Mouse (Mus musculus): ENCODE results near the gene Cdk10.
A peak's percentile ranks its signal among the peaks of the same experiment; 100 is the strongest.
"Not testable (repeated sequence)": the region's sequence is repeated elsewhere in the genome, so short reads cannot be mapped to it uniquely, and the experiment has no call there.

Gene Cdk10

GRCm38 (mm10) chr8:123224278-123225266, at the start of gene Cdk10:
Gene Cdk10 (plus strand): TSS chr8:123224842.
- peak; percentile 89 for DNase-seq (ENCODE audit: low read depth)

- no peak for DNase-seq (ENCODE audit: low read depth)
Measured at GRCm38 (mm10) chr8:123181391-123181790, 43.3 kb upstream of the Cdk10 start.

- no peak for DNase-seq (ENCODE audit: low read depth)
Measured at GRCm38 (mm10) chr8:123185566-123186409, 38.9 kb upstream of the Cdk10 start, which contains the start of gene Dpep1. Gene Dpep1 (plus strand): TSS chr8:123186242.

GRCm38 (mm10) chr8:123188006-123188405, 36.6 kb upstream of the Cdk10 start:
- DNase-seq (ENCODE audit: low read depth): no peak

- no peak for DNase-seq (ENCODE audit: low read depth)
Measured at GRCm38 (mm10) chr8:123188841-123189240, 35.8 kb upstream of the Cdk10 start.

- DNase-seq (ENCODE audit: low read depth): peak; percentile 73
Measured at GRCm38 (mm10) chr8:123190678-123191077, 34.0 kb upstream of the Cdk10 start.

GRCm38 (mm10) chr8:123191908-123192307, 32.7 kb upstream of the Cdk10 start:
- DNase-seq (ENCODE audit: low read depth): no peak

GRCm38 (mm10) chr8:123193771-123194170, 30.9 kb upstream of the Cdk10 start:
- no peak for DNase-seq (ENCODE audit: low read depth)

DNA sequence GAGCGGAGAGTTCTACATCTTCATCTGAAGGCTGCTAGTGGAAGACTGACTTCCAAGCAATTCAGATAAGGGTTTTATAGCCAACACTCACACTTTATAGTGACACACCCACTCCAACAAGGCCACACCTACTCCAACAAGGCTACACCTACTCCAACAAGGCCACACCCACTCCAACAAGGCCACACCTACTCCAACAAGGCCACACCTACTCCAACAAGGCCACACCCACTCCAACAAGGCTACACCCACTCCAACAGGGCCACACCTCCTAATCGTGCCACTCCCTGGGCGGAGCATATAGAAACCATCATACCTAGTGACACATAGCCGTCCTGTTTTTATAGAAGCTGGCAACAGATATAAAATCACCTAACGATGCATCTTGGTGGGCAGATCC, 27.6 kb upstream of the Cdk10 start:
- DNase-seq (ENCODE audit: low read depth): peak; percentile 61

DNA sequence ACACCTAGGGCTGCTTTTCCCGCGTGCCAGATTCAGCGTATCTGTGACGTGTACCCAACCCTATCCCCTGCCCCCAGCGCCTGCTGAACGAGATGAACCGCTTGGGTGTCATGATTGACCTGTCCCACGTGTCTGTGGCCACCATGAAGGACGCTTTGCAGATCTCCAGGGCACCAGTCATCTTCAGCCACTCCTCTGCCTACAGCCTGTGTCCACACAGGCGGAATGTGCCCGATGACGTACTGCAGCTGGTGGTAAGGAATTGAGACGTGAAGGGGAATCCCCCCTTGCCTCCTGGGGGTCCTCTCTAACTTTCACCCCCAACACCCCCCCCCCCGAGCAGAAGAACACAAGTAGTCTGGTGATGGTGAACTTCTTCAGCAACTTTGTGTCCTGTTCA, 24.8 kb upstream of the Cdk10 start:
- no peak for DNase-seq (ENCODE audit: low read depth)

- peak; percentile 67 for DNase-seq (ENCODE audit: low read depth)
Measured at GRCm38 (mm10) chr8:123202288-123202687, 22.4 kb upstream of the Cdk10 start.

GRCm38 (mm10) chr8:123203571-123203970, 21.1 kb upstream of the Cdk10 start:
- DNase-seq (ENCODE audit: low read depth): no peak

GRCm38 (mm10) chr8:123211876-123212275, 12.8 kb upstream of the Cdk10 start:
- DNase-seq (ENCODE audit: low read depth): no peak

- DNase-seq (ENCODE audit: low read depth): peak; percentile 78
Measured at GRCm38 (mm10) chr8:123212321-123213117, 12.1 kb upstream of the Cdk10 start, which contains the start of the genes Chmp1a and Spata33. Gene Chmp1a (minus strand): TSS chr8:123212763. Gene Spata33 (plus strand): TSS chr8:123212832.

GRCm38 (mm10) chr8:123213118-123213772, 11.4 kb upstream of the Cdk10 start:
- no peak for DNase-seq (ENCODE audit: low read depth)

- DNase-seq (ENCODE audit: low read depth): no peak
Measured at GRCm38 (mm10) chr8:123215430-123215829, 9.2 kb upstream of the Cdk10 start.

DNA sequence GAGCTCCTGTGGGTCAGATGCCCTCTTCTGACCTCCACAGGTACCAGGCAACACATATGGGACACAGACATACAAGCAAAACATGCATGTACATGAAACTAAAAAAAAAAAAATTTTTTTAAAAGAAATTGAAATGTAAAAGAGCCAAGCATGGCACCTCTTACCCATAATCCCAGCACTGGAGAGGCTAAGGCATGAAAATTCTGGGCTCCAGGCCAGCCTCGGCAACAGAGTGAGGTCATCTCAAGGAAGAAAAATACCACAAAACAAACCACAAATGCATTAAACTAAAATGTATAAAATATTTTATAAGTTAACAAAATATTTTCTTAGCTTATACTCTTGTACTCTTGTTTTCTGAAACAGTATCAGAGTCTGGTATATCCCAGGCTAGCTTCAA, 3.7 kb upstream of the Cdk10 start:
- DNase-seq (ENCODE audit: low read depth): no peak

DNA sequence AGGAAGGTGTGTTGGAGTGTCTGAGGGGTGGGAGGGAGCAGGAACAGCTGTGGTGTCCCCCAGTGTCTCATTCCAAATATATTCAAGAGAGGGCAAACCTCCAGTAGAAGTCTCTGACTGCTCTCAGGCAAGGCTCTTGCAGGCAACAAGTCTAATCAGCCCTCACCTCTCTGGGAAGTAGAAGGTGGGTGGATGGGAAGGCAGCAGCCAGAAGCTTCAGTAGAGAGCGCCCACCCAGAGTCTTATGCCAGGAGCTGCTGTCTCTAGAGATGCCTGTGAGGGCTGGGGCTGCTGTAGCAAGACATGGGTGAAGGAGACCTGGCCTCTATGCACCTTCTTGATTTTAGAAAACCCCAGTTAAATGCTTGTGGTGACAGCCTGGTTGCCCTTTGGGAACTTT, 3.8 kb downstream of the Cdk10 start:
- DNase-seq (ENCODE audit: low read depth): no peak

- DNase-seq (ENCODE audit: low read depth): not testable (repeated sequence)
Measured at GRCm38 (mm10) chr8:123230326-123230725, 5.7 kb downstream of the Cdk10 start.

GRCm38 (mm10) chr8:123231742-123232141, 7.1 kb downstream of the Cdk10 start:
- no peak for DNase-seq (ENCODE audit: low read depth)

DNA sequence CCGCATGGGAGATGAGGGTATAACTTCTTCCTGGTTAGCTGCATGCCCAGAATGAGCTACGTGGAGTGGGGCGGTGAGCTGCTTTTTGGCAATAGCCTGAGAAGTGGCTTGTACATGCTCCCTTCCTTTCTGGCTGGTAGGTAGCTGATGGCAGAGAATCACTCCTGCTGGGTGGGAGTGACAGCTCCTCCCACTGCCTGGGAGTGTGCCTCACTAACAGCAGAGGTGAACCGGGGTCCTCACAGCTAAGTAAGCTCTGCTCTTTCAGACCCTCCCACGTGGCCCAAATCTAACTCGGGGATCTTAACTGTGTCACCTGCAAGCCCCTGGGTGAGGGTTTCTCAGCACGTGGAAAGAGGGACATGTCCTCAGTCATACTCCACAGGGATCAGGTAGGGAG, 7.9 kb downstream of the Cdk10 start:
- DNase-seq (ENCODE audit: low read depth): no peak

Data from c-Kit-positive CD71-positive TER-119-negative erythroid progenitor cells, embryonic 14.5 days (primary cell).